Mouse (Mus musculus) neural tube, embryonic 14.5 days (tissue): Measurements from ENCODE around the gene Galntl5. TPM values are rescaled to one million over a fixed set of nuclear protein-coding genes. Genes with fewer than 3 reads are reported as not detected.

Experiments used
- ATAC-seq: fragments of 200-750 bp; cut with Nextera tagmentation; 2 replicates; pipeline ENCODE4 v1.8.0; 2017; ENCODE audit warnings: low read depth, mild to moderate bottlenecking, moderate TSS enrichment, moderate library complexity
- H3K27ac ChIP-seq: fragments of 300-500 bp; sonication (generic); 2 replicates; pipeline ENCODE4 v1.5.1; 2014; ENCODE audit warnings: low read depth, mild to moderate bottlenecking, control low read depth, low read length, moderate library complexity, mixed read lengths
- H3K27me3 ChIP-seq: fragments of 300-500 bp; sonication (generic); 2 replicates; pipeline ENCODE4 v1.6.1; 2014; ENCODE audit warnings: low read length; ENCODE audit not compliant: control insufficient read depth, insufficient read depth
- H3K36me3 ChIP-seq: fragments of 300-500 bp; sonication (generic); 2 replicates; pipeline ENCODE4 v1.6.1; 2014; ENCODE audit warnings: low read length, mixed read lengths; ENCODE audit not compliant: control insufficient read depth, insufficient read depth
- H3K4me1 ChIP-seq: fragments of 300-500 bp; sonication (generic); 2 replicates; pipeline ENCODE4 v1.6.1; 2014; ENCODE audit warnings: low read length; ENCODE audit not compliant: control insufficient read depth, insufficient read depth
- H3K4me2 ChIP-seq: fragments of 300-500 bp; sonication (generic); 2 replicates; pipeline ENCODE4 v1.6.1; 2014; ENCODE audit warnings: mild to moderate bottlenecking, low read depth, low read length, control low read depth
- H3K4me3 ChIP-seq: fragments of 300-500 bp; sonication (generic); 2 replicates; pipeline ENCODE4 v1.5.1; 2014; ENCODE audit warnings: low read depth, low read length, control low read depth, mixed read lengths
- H3K9ac ChIP-seq: fragments of 300-500 bp; sonication (generic); replicated peaks from 2 replicates; pipeline ENCODE4 v1.6.1; 2014; ENCODE audit warnings: low read depth, mild to moderate bottlenecking, control low read depth, low read length, mixed read lengths
- H3K9me3 ChIP-seq: fragments of 300-500 bp; sonication (generic); 2 replicates; pipeline ENCODE4 v1.6.1; 2016; ENCODE audit warnings: low read length; ENCODE audit not compliant: control insufficient read depth
- WGBS: fragments of 180-500 bp; shearing (Covaris S2); extraction: QIAGEN DNeasy Blood & Tissue Kit; methylation state at CpG from one replicate; pipeline ENCODE4 v1.1.7; 2014; 5-methylcytosine and 5-hydroxymethylcytosine counted together
- polyA plus RNA-seq: library from polyadenylated mRNA; unstranded; fragments of >200 nt; fragmentation: Nextera tagmentation; extraction: Ambion mirVana; gene quantifications from 2 replicates; pipeline ENCODE4 v1.2.1, GENCODE M21; 2014

Gene Galntl5
- polyA plus RNA-seq = not detected in 2 replicates

GRCm38 (mm10) chr5:25181004-25181531 lies at the start of gene Galntl5:
Galntl5 (plus strand) TSS chr5:25181460.
- Histone ChIP-seq H3K36me3 (no peaks in the 10 kb centered on the region), H3K4me2 (no peak within 1 kb of the TSS), H3K4me3 (no peak within 1 kb of the TSS), H3K9me3 (no peaks in the 10 kb centered on the region), H3K27me3 (no peaks in the 10 kb centered on the region), H3K27ac (no peak within 1 kb of the TSS), H3K9ac (no peak within 1 kb of the TSS), H3K4me1 (no peaks in the 10 kb centered on the region)
- ATAC-seq = no peak
- 88% methylated on average over 1 of the region's 1 CpGs for WGBS

GRCm38 (mm10) chr5:25146705-25147104 lies 34.6 kb upstream of the Galntl5 start:
- H3K4me1 ChIP-seq = no peaks in the 10 kb centered on the region
- H3K4me3 ChIP-seq = no peak overlapping the region
- H3K27ac ChIP-seq = no peak overlapping the region
- H3K36me3 ChIP-seq = no peaks in the 10 kb centered on the region
- no peaks in the 10 kb centered on the region for H3K27me3 ChIP-seq
- no peaks in the 10 kb centered on the region for H3K9me3 ChIP-seq
- no peak overlapping the region for H3K9ac ChIP-seq
- WGBS = 82% methylated on average over 7 of the region's 7 CpGs
- H3K4me2 ChIP-seq = no peak overlapping the region
- ATAC-seq = no peak

GRCm38 (mm10) chr5:25149331-25149965 lies 31.8 kb upstream of the Galntl5 start:
- Histone ChIP-seq H3K27ac (no peak overlapping the region), H3K4me2 (no peak overlapping the region), H3K4me1 (no peaks in the 10 kb centered on the region), H3K27me3 (no peaks in the 10 kb centered on the region), H3K9me3 (no peaks in the 10 kb centered on the region), H3K36me3 (no peaks in the 10 kb centered on the region), H3K4me3 (no peak overlapping the region), H3K9ac (no peak overlapping the region)
- WGBS = 77% methylated on average over 2 of the region's 2 CpGs
- no peak for ATAC-seq

GRCm38 (mm10) chr5:25153491-25153890 lies 27.8 kb upstream of the Galntl5 start:
- Histone ChIP-seq H3K4me2 (no peak overlapping the region), H3K9ac (no peak overlapping the region), H3K4me1 (no peaks in the 10 kb centered on the region), H3K36me3 (no peaks in the 10 kb centered on the region), H3K9me3 (no peaks in the 10 kb centered on the region), H3K27ac (no peak overlapping the region), H3K4me3 (no peak overlapping the region), H3K27me3 (no peaks in the 10 kb centered on the region)
- WGBS = 94% methylated on average over 2 of the region's 2 CpGs
- ATAC-seq = no peak

GRCm38 (mm10) chr5:25153996-25154395 lies 27.3 kb upstream of the Galntl5 start:
- H3K27ac ChIP-seq = no peak overlapping the region
- H3K36me3 ChIP-seq = no peaks in the 10 kb centered on the region
- H3K27me3 ChIP-seq = no peaks in the 10 kb centered on the region
- H3K4me1 ChIP-seq = no peaks in the 10 kb centered on the region
- H3K4me3 ChIP-seq = no peak overlapping the region
- no peak for ATAC-seq
- H3K9ac ChIP-seq = no peak overlapping the region
- no peak overlapping the region for H3K4me2 ChIP-seq
- 68% methylated on average over 3 of the region's 3 CpGs for WGBS
- H3K9me3 ChIP-seq = no peaks in the 10 kb centered on the region

- Histone ChIP-seq H3K4me3 (no peak overlapping the region), H3K36me3 (no peaks in the 10 kb centered on the region), H3K27ac (no peak overlapping the region), H3K9ac (no peak overlapping the region), H3K27me3 (no peaks in the 10 kb centered on the region), H3K9me3 (no peaks in the 10 kb centered on the region), H3K4me1 (no peaks in the 10 kb centered on the region), H3K4me2 (no peak overlapping the region)
- ATAC-seq = no peak
- 85% methylated on average over 4 of the region's 4 CpGs for WGBS
These were observed 26.4 kb upstream of the Galntl5 start for GRCm38 (mm10) chr5:25154823-25155222.

GRCm38 (mm10) chr5:25155351-25155750 lies 25.9 kb upstream of the Galntl5 start:
- no peak overlapping the region for H3K9ac ChIP-seq
- no peak overlapping the region for H3K4me2 ChIP-seq
- 88% methylated on average over 3 of the region's 3 CpGs for WGBS
- H3K36me3 ChIP-seq = no peaks in the 10 kb centered on the region
- no peaks in the 10 kb centered on the region for H3K27me3 ChIP-seq
- no peak overlapping the region for H3K27ac ChIP-seq
- no peaks in the 10 kb centered on the region for H3K9me3 ChIP-seq
- no peak for ATAC-seq
- no peaks in the 10 kb centered on the region for H3K4me1 ChIP-seq
- no peak overlapping the region for H3K4me3 ChIP-seq

- Histone ChIP-seq H3K27me3 (no peaks in the 10 kb centered on the region), H3K9me3 (no peaks in the 10 kb centered on the region), H3K4me1 (0 out of 2 replicates have a peak, but pooled peaks cover 2% of the 10 kb centered on the region), H3K9ac (no peak overlapping the region), H3K36me3 (no peaks in the 10 kb centered on the region), H3K27ac (no peak overlapping the region), H3K4me3 (no peak overlapping the region), H3K4me2 (no peak overlapping the region)
- 38% methylated on average over 4 of the region's 4 CpGs for WGBS
- ATAC-seq = no peak
These were observed 24.1 kb upstream of the Galntl5 start for GRCm38 (mm10) chr5:25157136-25157535.

- 42% methylated on average over 11 of the region's 11 CpGs for WGBS
- Histone ChIP-seq H3K9me3 (no peaks in the 10 kb centered on the region), H3K36me3 (no peaks in the 10 kb centered on the region), H3K4me3 (no peak overlapping the region), H3K9ac (no peak overlapping the region), H3K27ac (no peak overlapping the region), H3K4me2 (no peak overlapping the region), H3K27me3 (no peaks in the 10 kb centered on the region), H3K4me1 (0 out of 2 replicates have a peak, but pooled peaks cover 2% of the 10 kb centered on the region)
- peak; percentile 85; the same call in 1 of the 2 replicates for ATAC-seq
These were observed 20.7 kb upstream of the Galntl5 start for GRCm38 (mm10) chr5:25160515-25160914.
